Mouse (Mus musculus): ENCODE results near the gene Hspa1a. TPM values are rescaled to one million over a fixed set of nuclear protein-coding genes. Genes with fewer than 3 reads are reported as not detected.

Gene Hspa1a
- polyA plus RNA-seq, 1 experiment from 2014 or later = 2.9 TPM

- H3K27me3 ChIP-seq (ENCODE audit: control insufficient read depth, insufficient read depth, low read length) = no peaks in the 10 kb centered on the region
- H3K36me3 ChIP-seq (ENCODE audit: control insufficient read depth, insufficient read depth, low read length) = 0 out of 2 replicates have a peak, but pooled peaks cover 6% of the 10 kb centered on the region
- H3K4me3 ChIP-seq (ENCODE audit: control insufficient read depth in 1 of 2, insufficient read depth in 1 of 2, low read depth in 1 of 2, low read length in 2 of 2) = no peak overlapping the region
- H3K9me3 ChIP-seq (ENCODE audit: control insufficient read depth, low read length) = no peaks in the 10 kb centered on the region
- H3K27ac ChIP-seq (replicated peaks in 1 of 2; ENCODE audit: control insufficient read depth in 1 of 2, insufficient read depth in 1 of 2, low read depth in 2 of 2, low read length in 2 of 2) = no peak overlapping the region
- H3K4me2 ChIP-seq (ENCODE audit: low read length) = no peak overlapping the region
- H3K4me1 ChIP-seq (ENCODE audit: control insufficient read depth in 2 of 2, insufficient read depth in 2 of 2, low read length in 2 of 2) = peaks cover 8 to 10% of the 10 kb centered on the region in 2 experiments; a peak in 3 of 4 replicates
- 31% methylated on average over 4 of the region's 4 CpGs for WGBS
- no peak for ATAC-seq (ENCODE audit: insufficient number of reproducible peaks, insufficient read depth, low FRiP score, low read depth)
- H3K9ac ChIP-seq (ENCODE audit: low read length) = no peak overlapping the region
Measured at GRCm38 (mm10) chr17:34928841-34929240, 43.1 kb downstream of the Hspa1a start.

GRCm38 (mm10) chr17:34927306-34928019 is 44.5 kb downstream of the Hspa1a start:
- H3K9ac ChIP-seq (ENCODE audit: low read length) = no peak overlapping the region
- 75% methylated on average over 18 of the region's 18 CpGs for WGBS
- no peaks in the 10 kb centered on the region for H3K9me3 ChIP-seq (ENCODE audit: control insufficient read depth, low read length)
- no peak overlapping the region for H3K4me2 ChIP-seq (ENCODE audit: low read length)
- no peaks in the 10 kb centered on the region for H3K27me3 ChIP-seq (ENCODE audit: control insufficient read depth, insufficient read depth, low read length)
- H3K27ac ChIP-seq (replicated peaks in 1 of 2; ENCODE audit: control insufficient read depth in 1 of 2, insufficient read depth in 1 of 2, low read depth in 2 of 2, low read length in 2 of 2) = no peak overlapping the region
- H3K4me1 ChIP-seq (ENCODE audit: control insufficient read depth in 2 of 2, insufficient read depth in 2 of 2, low read length in 2 of 2) = peaks cover 8 to 10% of the 10 kb centered on the region in 2 experiments; a peak in 3 of 4 replicates
- H3K4me3 ChIP-seq (ENCODE audit: control insufficient read depth in 1 of 2, insufficient read depth in 1 of 2, low read depth in 1 of 2, low read length in 2 of 2) = no peak overlapping the region
- ATAC-seq (ENCODE audit: insufficient number of reproducible peaks, insufficient read depth, low FRiP score, low read depth) = no peak
- H3K36me3 ChIP-seq (ENCODE audit: control insufficient read depth, insufficient read depth, low read length) = 0 out of 2 replicates have a peak, but pooled peaks cover under 1% of the 10 kb centered on the region

DNA sequence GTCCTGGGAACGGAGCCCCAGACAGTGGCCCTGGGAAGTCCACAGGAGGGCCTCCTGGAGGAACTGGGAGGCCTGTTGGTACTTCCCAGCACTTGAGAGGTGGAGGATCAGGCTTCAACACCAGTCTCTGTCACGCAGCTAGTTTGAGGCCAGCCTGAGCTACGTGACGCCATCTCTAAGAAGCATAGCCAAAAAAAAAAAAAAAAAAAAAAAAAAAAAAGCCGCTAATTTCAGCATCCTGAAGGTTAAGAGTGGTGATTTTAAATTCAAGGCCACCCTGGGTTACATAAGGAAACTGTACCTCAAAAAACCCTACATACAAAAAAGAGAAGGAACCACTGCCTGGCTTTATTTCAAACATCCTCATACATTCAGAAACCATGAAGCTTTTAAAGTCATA is 47.7 kb downstream of the Hspa1a start:
- Histone ChIP-seq H3K27ac (replicated peaks in 1 of 2; ENCODE audit: control insufficient read depth in 1 of 2, insufficient read depth in 1 of 2, low read depth in 2 of 2, low read length in 2 of 2) (no peak overlapping the region), H3K36me3 (ENCODE audit: control insufficient read depth, insufficient read depth, low read length) (no peaks in the 10 kb centered on the region), H3K4me2 (ENCODE audit: low read length) (no peak overlapping the region), H3K4me3 (ENCODE audit: control insufficient read depth in 1 of 2, insufficient read depth in 1 of 2, low read depth in 1 of 2, low read length in 2 of 2) (no peak overlapping the region), H3K4me1 (ENCODE audit: control insufficient read depth in 2 of 2, insufficient read depth in 2 of 2, low read length in 2 of 2) (peaks cover 0 to 2% of the 10 kb centered on the region in 2 experiments; a peak in 1 of 4 replicates), H3K9ac (ENCODE audit: low read length) (no peak overlapping the region), H3K9me3 (ENCODE audit: control insufficient read depth, low read length) (no peaks in the 10 kb centered on the region), H3K27me3 (ENCODE audit: control insufficient read depth, insufficient read depth, low read length) (no peaks in the 10 kb centered on the region)
- no peak for ATAC-seq (ENCODE audit: insufficient number of reproducible peaks, insufficient read depth, low FRiP score, low read depth)
- 59% methylated on average over 5 of the region's 5 CpGs for WGBS

DNA sequence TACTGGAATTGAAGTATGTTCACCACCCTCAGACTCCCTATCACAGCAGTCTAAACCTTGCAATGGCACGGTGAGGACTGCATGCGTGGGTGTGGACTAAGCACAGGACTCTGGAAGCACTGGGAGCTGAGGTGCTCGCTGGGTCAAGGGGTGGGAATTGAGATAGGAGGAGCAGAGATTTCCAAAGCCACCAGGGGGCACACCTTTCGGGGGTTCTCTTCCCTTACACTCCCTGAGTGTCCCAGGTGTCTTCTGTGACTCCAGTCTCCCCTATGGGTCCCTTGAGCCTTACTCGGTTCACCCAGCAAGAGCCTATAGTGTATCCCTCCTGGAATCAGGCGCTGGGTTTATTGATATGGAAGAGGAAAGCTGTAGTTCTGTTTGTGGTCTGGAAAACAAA is 49.0 kb downstream of the Hspa1a start:
- Histone ChIP-seq H3K27me3 (ENCODE audit: control insufficient read depth, insufficient read depth, low read length) (no peaks in the 10 kb centered on the region), H3K4me2 (ENCODE audit: low read length) (no peak overlapping the region), H3K9me3 (ENCODE audit: control insufficient read depth, low read length) (no peaks in the 10 kb centered on the region), H3K9ac (ENCODE audit: low read length) (no peak overlapping the region), H3K36me3 (ENCODE audit: control insufficient read depth, insufficient read depth, low read length) (no peaks in the 10 kb centered on the region), H3K4me1 (ENCODE audit: control insufficient read depth in 2 of 2, insufficient read depth in 2 of 2, low read length in 2 of 2) (no peaks in the 10 kb centered on the region), H3K27ac (replicated peaks in 1 of 2; ENCODE audit: control insufficient read depth in 1 of 2, insufficient read depth in 1 of 2, low read depth in 2 of 2, low read length in 2 of 2) (no peak overlapping the region), H3K4me3 (ENCODE audit: control insufficient read depth in 1 of 2, insufficient read depth in 1 of 2, low read depth in 1 of 2, low read length in 2 of 2) (no peak overlapping the region)
- WGBS = 48% methylated on average over 6 of the region's 6 CpGs
- no peak for ATAC-seq (ENCODE audit: insufficient number of reproducible peaks, insufficient read depth, low FRiP score, low read depth)

Other genes starting within 250 kb of the Hspa1a start
- gene C4b, start 228.3 kb downstream of the Hspa1a start, polyA plus RNA-seq (2014; fragmentation: Nextera tagmentation; extraction: Ambion mirVana) = 0.13 and 0.23 TPM in 2 replicates
- gene Cyp21a1, start 167.6 kb downstream of the Hspa1a start, polyA plus RNA-seq (2014; fragmentation: Nextera tagmentation; extraction: Ambion mirVana) = not detected in 2 replicates
- gene Stk19, start 135.2 kb downstream of the Hspa1a start, polyA plus RNA-seq (2014; fragmentation: Nextera tagmentation; extraction: Ambion mirVana) = 17.1 and 18.4 TPM in 2 replicates
- gene Dxo, start 135.1 kb downstream of the Hspa1a start, polyA plus RNA-seq (2014; fragmentation: Nextera tagmentation; extraction: Ambion mirVana) = 26.6 and 33.1 TPM in 2 replicates
- gene Skiv2l, start 121.9 kb downstream of the Hspa1a start, polyA plus RNA-seq (2014; fragmentation: Nextera tagmentation; extraction: Ambion mirVana) = 22.4 and 23.0 TPM in 2 replicates
- gene Nelfe, start 121.8 kb downstream of the Hspa1a start, polyA plus RNA-seq (2014; fragmentation: Nextera tagmentation; extraction: Ambion mirVana) = 65.7 and 65.8 TPM in 2 replicates
- gene Cfb, start 109.6 kb downstream of the Hspa1a start, polyA plus RNA-seq (2014; fragmentation: Nextera tagmentation; extraction: Ambion mirVana) = 1.2 and 2.7 TPM in 2 replicates
- gene Zbtb12, start 92.7 kb downstream of the Hspa1a start, polyA plus RNA-seq (2014; fragmentation: Nextera tagmentation; extraction: Ambion mirVana) = 0.38 and 0.53 TPM in 2 replicates
- not detected in 2 replicates for gene Gm20547, start 90.1 kb downstream of the Hspa1a start, polyA plus RNA-seq (2014; fragmentation: Nextera tagmentation; extraction: Ambion mirVana)
- 1.0 and 1.2 TPM in 2 replicates for gene C2, start 73.9 kb downstream of the Hspa1a start, polyA plus RNA-seq (2014; fragmentation: Nextera tagmentation; extraction: Ambion mirVana)
- gene Ehmt2, start 73.7 kb downstream of the Hspa1a start, polyA plus RNA-seq (2014; fragmentation: Nextera tagmentation; extraction: Ambion mirVana) = 31.4 and 35.2 TPM in 2 replicates
- not detected in 2 replicates for gene Slc44a4, start 57.7 kb downstream of the Hspa1a start, polyA plus RNA-seq (2014; fragmentation: Nextera tagmentation; extraction: Ambion mirVana)
- gene Neu1, start 40.9 kb downstream of the Hspa1a start, polyA plus RNA-seq (2014; fragmentation: Nextera tagmentation; extraction: Ambion mirVana) = 13.7 and 14.6 TPM in 2 replicates
- 0.09 and 0.19 TPM in 2 replicates for gene Hspa1b, start 12.9 kb downstream of the Hspa1a start, polyA plus RNA-seq (2014; fragmentation: Nextera tagmentation; extraction: Ambion mirVana)
- 0.55 TPM in 1 of 2 replicates, not detected in the other for gene Gm20481, start 2.2 kb downstream of the Hspa1a start, polyA plus RNA-seq (2014; fragmentation: Nextera tagmentation; extraction: Ambion mirVana)
- 2.2 and 2.7 TPM in 2 replicates for gene Hspa1l, start 547 bp upstream of the Hspa1a start, polyA plus RNA-seq (2014; fragmentation: Nextera tagmentation; extraction: Ambion mirVana)
- 132 and 136 TPM in 2 replicates for gene Lsm2, start 9.7 kb upstream of the Hspa1a start, polyA plus RNA-seq (2014; fragmentation: Nextera tagmentation; extraction: Ambion mirVana)
- gene Vars, start 28.8 kb upstream of the Hspa1a start, polyA plus RNA-seq (2014; fragmentation: Nextera tagmentation; extraction: Ambion mirVana) = 41.7 and 42.9 TPM in 2 replicates
- gene Vwa7, start 44.4 kb upstream of the Hspa1a start, polyA plus RNA-seq (2014; fragmentation: Nextera tagmentation; extraction: Ambion mirVana) = 0.28 and 0.42 TPM in 2 replicates
- gene Sapcd1, start 55.9 kb upstream of the Hspa1a start, polyA plus RNA-seq (2014; fragmentation: Nextera tagmentation; extraction: Ambion mirVana) = 1.5 and 2.2 TPM in 2 replicates
- 2.6 and 3.5 TPM in 2 replicates for gene Msh5, start 74.6 kb upstream of the Hspa1a start, polyA plus RNA-seq (2014; fragmentation: Nextera tagmentation; extraction: Ambion mirVana)
- gene Clic1, start 77.8 kb upstream of the Hspa1a start, polyA plus RNA-seq (2014; fragmentation: Nextera tagmentation; extraction: Ambion mirVana) = 108 TPM in 2 replicates
- gene Ddah2, start 86.9 kb upstream of the Hspa1a start, polyA plus RNA-seq (2014; fragmentation: Nextera tagmentation; extraction: Ambion mirVana) = 186 and 222 TPM in 2 replicates
- gene Ly6g6c, start 93.2 kb upstream of the Hspa1a start, polyA plus RNA-seq (2014; fragmentation: Nextera tagmentation; extraction: Ambion mirVana) = not detected in 2 replicates
- gene Mpig6b, start 94.0 kb upstream of the Hspa1a start, polyA plus RNA-seq (2014; fragmentation: Nextera tagmentation; extraction: Ambion mirVana) = 0.54 and 0.73 TPM in 2 replicates
- gene Ly6g6e, start 104.7 kb upstream of the Hspa1a start, polyA plus RNA-seq (2014; fragmentation: Nextera tagmentation; extraction: Ambion mirVana) = 0.32 TPM in 1 of 2 replicates, not detected in the other
- 1.9 and 2.6 TPM in 2 replicates for gene Ly6g6d, start 105.9 kb upstream of the Hspa1a start, polyA plus RNA-seq (2014; fragmentation: Nextera tagmentation; extraction: Ambion mirVana)
- gene Ly6g6f, start 113.5 kb upstream of the Hspa1a start, polyA plus RNA-seq (2014; fragmentation: Nextera tagmentation; extraction: Ambion mirVana) = not detected in 2 replicates
- gene Abhd16a, start 117.1 kb upstream of the Hspa1a start, polyA plus RNA-seq (2014; fragmentation: Nextera tagmentation; extraction: Ambion mirVana) = 61.9 and 64.5 TPM in 2 replicates
- gene Ly6g5c, start 136.1 kb upstream of the Hspa1a start, polyA plus RNA-seq (2014; fragmentation: Nextera tagmentation; extraction: Ambion mirVana) = 0.59 TPM in 1 of 2 replicates, not detected in the other
- gene Ly6g5b, start 143.3 kb upstream of the Hspa1a start, polyA plus RNA-seq (2014; fragmentation: Nextera tagmentation; extraction: Ambion mirVana) = 0.28 TPM in 1 of 2 replicates, not detected in the other
- 10.0 and 11.4 TPM in 2 replicates for gene Gpank1, start 149.3 kb upstream of the Hspa1a start, polyA plus RNA-seq (2014; fragmentation: Nextera tagmentation; extraction: Ambion mirVana)
- gene Csnk2b, start 149.9 kb upstream of the Hspa1a start, polyA plus RNA-seq (2014; fragmentation: Nextera tagmentation; extraction: Ambion mirVana) = 219 and 234 TPM in 2 replicates
- gene D17H6S53E, start 154.2 kb upstream of the Hspa1a start, polyA plus RNA-seq (2014; fragmentation: Nextera tagmentation; extraction: Ambion mirVana) = 8.7 and 10.1 TPM in 2 replicates
- 0.34 TPM in 1 of 2 replicates, not detected in the other for gene Apom, start 159.9 kb upstream of the Hspa1a start, polyA plus RNA-seq (2014; fragmentation: Nextera tagmentation; extraction: Ambion mirVana)
- gene Bag6, start 163.0 kb upstream of the Hspa1a start, polyA plus RNA-seq (2014; fragmentation: Nextera tagmentation; extraction: Ambion mirVana) = 63.3 and 68.6 TPM in 2 replicates
- 81.9 and 138 TPM in 2 replicates for gene Prrc2a, start 192.7 kb upstream of the Hspa1a start, polyA plus RNA-seq (2014; fragmentation: Nextera tagmentation; extraction: Ambion mirVana)
- 7.4 and 9.4 TPM in 2 replicates for gene Aif1, start 203.9 kb upstream of the Hspa1a start, polyA plus RNA-seq (2014; fragmentation: Nextera tagmentation; extraction: Ambion mirVana)
- gene Lst1, start 216.3 kb upstream of the Hspa1a start, polyA plus RNA-seq (2014; fragmentation: Nextera tagmentation; extraction: Ambion mirVana) = 9.5 and 11.2 TPM in 2 replicates
- gene Ltb, start 222.3 kb upstream of the Hspa1a start, polyA plus RNA-seq (2014; fragmentation: Nextera tagmentation; extraction: Ambion mirVana) = 0.40 and 0.61 TPM in 2 replicates
- gene Tnf, start 229.9 kb upstream of the Hspa1a start, polyA plus RNA-seq (2014; fragmentation: Nextera tagmentation; extraction: Ambion mirVana) = not detected in 2 replicates
- gene Lta, start 233.2 kb upstream of the Hspa1a start, polyA plus RNA-seq (2014; fragmentation: Nextera tagmentation; extraction: Ambion mirVana) = not detected in 2 replicates
- 0.69 TPM in 1 of 2 replicates, not detected in the other for gene Gm16181, start 248.7 kb upstream of the Hspa1a start, polyA plus RNA-seq (2014; fragmentation: Nextera tagmentation; extraction: Ambion mirVana)

Measured in heart, embryonic 14.5 days (tissue).